ENCODE assay signal across 9 mouse cellular contexts in the genomic region with DNA sequence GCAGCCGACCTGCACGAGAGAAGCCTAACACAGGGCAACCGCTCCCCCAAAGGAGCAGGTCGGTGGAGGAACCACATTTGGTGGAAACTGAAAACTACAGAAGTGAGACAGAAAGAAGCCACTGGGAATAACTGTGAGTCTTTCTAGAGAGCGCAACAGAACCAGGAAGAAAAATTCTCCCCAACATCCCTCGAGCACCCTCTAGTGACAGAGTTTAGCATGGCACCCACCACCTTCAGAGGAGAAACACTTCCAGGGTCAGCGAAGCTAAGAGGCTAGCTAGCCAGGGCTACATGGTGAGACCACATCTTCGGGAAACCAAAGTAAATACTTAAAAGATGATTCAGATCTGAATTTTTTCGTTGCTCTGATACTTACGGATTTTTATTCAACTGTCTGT. TPM values are rescaled to one million over a fixed set of nuclear protein-coding genes. Genes with fewer than 3 reads are reported as not detected.
A peak's percentile ranks its signal among the peaks of the same experiment; 100 is the strongest.
DNase-seq lines count a peak whose midpoint lies in the region; ATAC-seq and TF ChIP-seq lines count a peak whose summit lies in the region.
"Had no signal": no experiment of that assay in that cellular context is flagged by ENCODE, and none has a peak within 500 bp of the region (broad histone marks: within the 10 kb centered on the region; RNA-seq: fewer than 3 reads in every experiment).

No protein-coding gene starts in this region.

- no peaks in the 10 kb centered on the region for H3K36me3 ChIP-seq in lung, embryonic 14.5 days (ENCODE audit: insufficient read depth)
- H3K36me3 ChIP-seq in midbrain, embryonic 13.5 days = no peaks in the 10 kb centered on the region
- no peaks in the 10 kb centered on the region for H3K36me3 ChIP-seq in midbrain, embryonic 15.5 days (replicated peaks)

- 74% methylated on average over 10 of the region's 10 CpGs for WGBS in lung, embryonic 14.5 days
- 85% methylated on average over 10 of the region's 10 CpGs for WGBS in midbrain, embryonic 13.5 days
- WGBS in midbrain, embryonic 15.5 days = 81% methylated on average over 10 of the region's 10 CpGs

- H3K27ac ChIP-seq in lung, embryonic 14.5 days (ENCODE audit: low read depth) = no peak overlapping the region
- H3K27ac ChIP-seq in midbrain, embryonic 13.5 days = no peak overlapping the region
- no peak overlapping the region for H3K27ac ChIP-seq in midbrain, embryonic 15.5 days

- peak; percentile 39 for DNase-seq in embryo, embryonic 10 days (ENCODE audit: low spot score)
- no peak for DNase-seq in embryo, embryonic 11 days
- DNase-seq in lung, embryonic 14.5 days = no peak
- no peak for DNase-seq in lung, postnatal 25 days (ENCODE audit: low spot score)
- peak; percentile 46 for DNase-seq in brain, adult 2 months (ENCODE audit: low read depth, low spot score)
- peak; percentile 22 for DNase-seq in right cerebral cortex, postnatal 25 days

- no peak overlapping the region for H3K9ac ChIP-seq in lung, embryonic 14.5 days
- no peak overlapping the region for H3K9ac ChIP-seq in midbrain, embryonic 13.5 days (replicated peaks)
- H3K9ac ChIP-seq in midbrain, embryonic 15.5 days = no peak overlapping the region

- H3K9me3 ChIP-seq in lung, embryonic 14.5 days (ENCODE audit: low read depth, low read length) = no peaks in the 10 kb centered on the region
- H3K9me3 ChIP-seq in midbrain, embryonic 13.5 days = no peaks in the 10 kb centered on the region
- H3K9me3 ChIP-seq in midbrain, embryonic 15.5 days = no peaks in the 10 kb centered on the region

- H3K4me1 ChIP-seq in lung, embryonic 14.5 days (ENCODE audit: insufficient read depth) = no peaks in the 10 kb centered on the region
- no peaks in the 10 kb centered on the region for H3K4me1 ChIP-seq in midbrain, embryonic 13.5 days (replicated peaks)
- no peaks in the 10 kb centered on the region for H3K4me1 ChIP-seq in midbrain, embryonic 15.5 days

- H3K4me3 ChIP-seq in lung, embryonic 14.5 days (ENCODE audit: low read depth, low read length) = no peak overlapping the region
- H3K4me3 ChIP-seq in midbrain, embryonic 13.5 days (replicated peaks) = no peak overlapping the region
- no peak overlapping the region for H3K4me3 ChIP-seq in midbrain, embryonic 15.5 days
- H3K4me3 ChIP-seq: myocyte had no signal

- ATAC-seq in lung, embryonic 14.5 days (ENCODE audit: insufficient read depth) = no peak
- ATAC-seq in midbrain, embryonic 13.5 days = no peak
- no peak for ATAC-seq in midbrain, embryonic 15.5 days (replicated peaks)

- peak; percentile 51 for TF ChIP-seq CTCF in lung, embryonic 14.5 days (IDR thresholded peaks at IDR 0.05; ENCODE audit: low read depth)

- no peak overlapping the region for H3K4me2 ChIP-seq in lung, embryonic 14.5 days
- H3K4me2 ChIP-seq in midbrain, embryonic 13.5 days (replicated peaks) = no peak overlapping the region
- no peak overlapping the region for H3K4me2 ChIP-seq in midbrain, embryonic 15.5 days

- no peaks in the 10 kb centered on the region for H3K27me3 ChIP-seq in lung, embryonic 14.5 days (ENCODE audit: insufficient read depth, low read length)
- no peaks in the 10 kb centered on the region for H3K27me3 ChIP-seq in midbrain, embryonic 13.5 days
- no peaks in the 10 kb centered on the region for H3K27me3 ChIP-seq in midbrain, embryonic 15.5 days (replicated peaks)

RNA-seq across cellular contexts. Expression of a gene that starts 47.9 kb away (rescaled TPM):
- 25.0 and 25.7 TPM in 2 replicates for polyA plus RNA-seq in lung, embryonic 14.5 days (2014; fragmentation: Nextera tagmentation; extraction: Ambion mirVana)
- 9.1 and 9.2 TPM in 2 replicates for polyA plus RNA-seq in midbrain, embryonic 13.5 days (2015; fragmentation: Nextera tagmentation; extraction: Ambion mirVana)
- polyA plus RNA-seq in midbrain, embryonic 15.5 days (2015; fragmentation: Nextera tagmentation; extraction: Ambion mirVana) = 12.2 and 13.3 TPM in 2 replicates

Comparison
In these comparisons a context has a peak if more than half of its experiments do, and no peak if none do; other contexts are left out.
1. DNase-seq: peak in embryo, embryonic 10 days (single experiment), brain, adult 2 months (single experiment) and right cerebral cortex, postnatal 25 days (single experiment); none in embryo, embryonic 11 days (single experiment), lung, embryonic 14.5 days (single experiment) and lung, postnatal 25 days (single experiment).